In genomic region chr8:90346138-90346879, GRCm38 (mm10) we compare ENCODE assay signal across 9 mouse cellular contexts. TPM values are rescaled to one million over a fixed set of nuclear protein-coding genes. Genes with fewer than 3 reads are reported as not detected.
DNase-seq lines count a peak whose midpoint lies in the region; ATAC-seq lines count a peak whose summit lies in the region.
"Had no signal": no experiment of that assay in that cellular context is flagged by ENCODE, and none has a peak within 500 bp of the region (broad histone marks: within the 10 kb centered on the region; RNA-seq: fewer than 3 reads in every experiment).

No protein-coding gene starts in this region.

- WGBS in lung, embryonic 15.5 days, result 37% methylated on average over 13 of the region's 13 CpGs
- WGBS in midbrain, embryonic 11.5 days, result 11% methylated on average over 13 of the region's 13 CpGs

- H3K4me2 ChIP-seq in lung, embryonic 15.5 days, result peak overlapping the region; percentile 93
- H3K4me2 ChIP-seq in midbrain, embryonic 11.5 days, result peak overlapping the region; percentile 82

- H3K9ac ChIP-seq in lung, embryonic 15.5 days, result no peak overlapping the region
- peak overlapping the region; percentile 100 for H3K9ac ChIP-seq in midbrain, embryonic 11.5 days (ENCODE audit: low read length)

- H3K27me3 ChIP-seq in lung, embryonic 15.5 days, result peaks cover 10% of the 10 kb centered on the region
- H3K27me3 ChIP-seq in midbrain, embryonic 11.5 days (ENCODE audit: control insufficient read depth, insufficient read depth, low read length), result no peaks in the 10 kb centered on the region

- DNase-seq in embryo, embryonic 10.5 days (ENCODE audit: low spot score), result peak; percentile 24
- no peak for DNase-seq in embryo, embryonic 10 days (ENCODE audit: low spot score)
- no peak for DNase-seq in lung, postnatal 25 days (ENCODE audit: low spot score)
- DNase-seq in midbrain, embryonic 11.5 days (ENCODE audit: low spot score, missing footprints), result peak; percentile 91
- no peak for DNase-seq in ovary, adult 18-20 months (ENCODE audit: low spot score)
- DNase-seq in urinary bladder, postnatal 10 days (ENCODE audit: low spot score), result no peak
- DNase-seq in gastrocnemius, postnatal 25 days, result no peak

- H3K9me3 ChIP-seq in lung, embryonic 15.5 days, result no peaks in the 10 kb centered on the region
- H3K9me3 ChIP-seq in midbrain, embryonic 11.5 days (ENCODE audit: control insufficient read depth, low read length), result no peaks in the 10 kb centered on the region

- no peaks in the 10 kb centered on the region for H3K36me3 ChIP-seq in lung, embryonic 15.5 days
- H3K36me3 ChIP-seq in midbrain, embryonic 11.5 days (ENCODE audit: control insufficient read depth, insufficient read depth, low read length), result no peaks in the 10 kb centered on the region; the same call in 1 of the 2 replicates

- no peak for ATAC-seq in lung, embryonic 15.5 days (ENCODE audit: borderline replicate concordance, extremely low read depth, low FRiP score, low TSS enrichment)
- no peak for ATAC-seq in midbrain, embryonic 11.5 days (ENCODE audit: low FRiP score)
- ATAC-seq: Patski had no signal

- H3K27ac ChIP-seq in lung, embryonic 15.5 days, result no peak overlapping the region
- peak overlapping the region; percentile 98 for H3K27ac ChIP-seq in midbrain, embryonic 11.5 days (ENCODE audit: low read depth, low read length)

- peaks cover 20% of the 10 kb centered on the region for H3K4me1 ChIP-seq in lung, embryonic 15.5 days
- H3K4me1 ChIP-seq in midbrain, embryonic 11.5 days (ENCODE audit: control insufficient read depth, insufficient read depth, low read length), result peaks cover 26% of the 10 kb centered on the region

- peak overlapping the region; percentile 76 for H3K4me3 ChIP-seq in lung, embryonic 15.5 days
- H3K4me3 ChIP-seq in midbrain, embryonic 11.5 days (ENCODE audit: low read depth, low read length), result peak overlapping the region; percentile 98

RNA-seq across cellular contexts. Expression of gene Tox3, which starts 1.8 kb away (rescaled TPM):
- 4.5 and 5.6 TPM in 2 replicates for polyA plus RNA-seq in lung, embryonic 15.5 days (2015; fragmentation: Nextera tagmentation; extraction: Ambion mirVana)
- polyA plus RNA-seq in midbrain, embryonic 11.5 days (2014; fragmentation: Nextera tagmentation; extraction: Ambion mirVana), result 47.7 and 56.6 TPM in 2 replicates
- total RNA-seq in gastrocnemius, postnatal 25 days (2021), result under 1 TPM in 1 of 2 experiments, not detected in 1; 0.16 TPM

Comparison
In these comparisons a context has a peak if more than half of its experiments do, and no peak if none do; other contexts are left out.
1. DNase-seq: peak in embryo, embryonic 10.5 days (single experiment) and midbrain, embryonic 11.5 days (single experiment); none in embryo, embryonic 10 days (single experiment), lung, postnatal 25 days (single experiment), ovary, adult 18-20 months (single experiment), urinary bladder, postnatal 10 days (single experiment) and gastrocnemius, postnatal 25 days (single experiment).